Mouse (Mus musculus) ES-E14 (cell line): Measurements from ENCODE around the gene Schip1.

Source experiments
- MAFK ChIP-seq: IDR thresholded peaks from 2 replicates; pipeline ENCODE4 v1.6.1; 2014; ENCODE audit warnings: mild to moderate bottlenecking, low read depth, low read length, inconsistent platforms; ENCODE audit not compliant: insufficient read depth
- ZC3H11A ChIP-seq: IDR thresholded peaks from 2 replicates; pipeline ENCODE4 v1.6.1; 2012; ENCODE audit warnings: low read depth, mild to moderate bottlenecking, inconsistent platforms, low read length, borderline replicate concordance
- ZNF384 ChIP-seq: IDR thresholded peaks from 2 replicates; pipeline ENCODE4 v1.6.1; 2012; ENCODE audit warnings: low read depth, low read length, inconsistent platforms

- TF ChIP-seq MAFK (no peak), ZNF384 (no peak), ZC3H11A (no peak)
Measured at GRCm38 (mm10) chr3:68296752-68297151, 232.2 kb downstream of the Schip1 start.
